ENCODE assay signal across 18 mouse cellular contexts in the genomic region with DNA sequence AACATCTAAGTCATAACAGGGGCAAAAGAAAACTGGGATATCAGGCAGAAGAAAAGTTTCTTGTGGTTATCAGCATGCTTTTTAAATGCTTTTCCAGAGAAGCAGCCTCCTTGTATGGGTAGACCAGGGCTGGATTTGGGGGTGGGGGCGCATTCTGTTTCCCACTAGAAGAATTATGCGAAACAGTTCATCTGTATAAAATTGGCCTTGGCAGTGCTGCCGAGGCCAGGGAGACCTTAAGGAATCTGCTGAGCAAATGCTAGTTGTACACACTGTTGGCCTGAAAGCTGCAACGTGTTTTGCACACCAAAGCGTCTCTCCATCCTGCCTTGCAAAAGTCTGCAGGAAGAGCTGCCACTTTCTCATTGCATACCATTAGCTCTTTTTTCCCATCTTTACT.
DNase-seq lines count a peak whose midpoint lies in the region; ATAC-seq and TF ChIP-seq lines count a peak whose summit lies in the region.
"Had no signal": no experiment of that assay in that cellular context is flagged by ENCODE, and none has a peak within 500 bp of the region (broad histone marks: within the 10 kb centered on the region; RNA-seq: fewer than 3 reads in every experiment).

No protein-coding gene starts in this region.

- peak; percentile 27 for DNase-seq in cerebellum, adult 9-11 months
- DNase-seq in cerebellum, postnatal 4 days (ENCODE audit: low spot score in 2 of 2) = no peak
- peak; percentile 76 for DNase-seq in retina, embryonic 14.5 days (ENCODE audit: low spot score)
- DNase-seq in thymus, adult 2 months = no peak
- DNase-seq: gastrocnemius, adult 2 months; heart, adult 18-20 months; kidney, adult 2 months; kidney, postnatal 25 days; lung, embryonic 14.5 days had no signal

- no peaks in the 10 kb centered on the region for H3K9me3 ChIP-seq in hindbrain, embryonic 12.5 days (replicated peaks)
- no peaks in the 10 kb centered on the region for H3K9me3 ChIP-seq in hindbrain, embryonic 13.5 days
- no peaks in the 10 kb centered on the region for H3K9me3 ChIP-seq in neural tube, embryonic 12.5 days
- H3K9me3 ChIP-seq in neural tube, embryonic 15.5 days (replicated peaks) = no peaks in the 10 kb centered on the region
- H3K9me3 ChIP-seq: embryonic facial prominence, embryonic 12.5 days; heart, embryonic 15.5 days; hindbrain, embryonic 15.5 days; limb, embryonic 10.5 days; liver, embryonic 12.5 days had no signal

- no peaks in the 10 kb centered on the region for H3K27me3 ChIP-seq in hindbrain, embryonic 12.5 days
- H3K27me3 ChIP-seq in hindbrain, embryonic 13.5 days = no peaks in the 10 kb centered on the region
- H3K27me3 ChIP-seq in neural tube, embryonic 12.5 days (replicated peaks) = no peaks in the 10 kb centered on the region
- H3K27me3 ChIP-seq in neural tube, embryonic 15.5 days (replicated peaks) = no peaks in the 10 kb centered on the region
- no peaks in the 10 kb centered on the region for H3K27me3 ChIP-seq in thymus, adult 2 months (ENCODE audit: control insufficient read depth, insufficient read depth, low read length)
- H3K27me3 ChIP-seq: embryonic facial prominence, embryonic 12.5 days; heart, embryonic 15.5 days; hindbrain, embryonic 15.5 days; liver, embryonic 12.5 days had no signal

- peak; percentile 35; the same call in 1 of the 2 replicates for ATAC-seq in hindbrain, embryonic 12.5 days (ENCODE audit: low FRiP score)
- no peak for ATAC-seq in hindbrain, embryonic 13.5 days (ENCODE audit: low FRiP score)
- 0 out of 2 replicates have a peak, but pooled peaks have one; percentile 45 for ATAC-seq in neural tube, embryonic 12.5 days (ENCODE audit: low FRiP score, low read depth)
- no peak for ATAC-seq in neural tube, embryonic 15.5 days (ENCODE audit: low FRiP score)
- ATAC-seq: liver, embryonic 12.5 days had no signal

- no peak overlapping the region for H3K27ac ChIP-seq in hindbrain, embryonic 12.5 days
- H3K27ac ChIP-seq in hindbrain, embryonic 13.5 days = no peak overlapping the region
- H3K27ac ChIP-seq in neural tube, embryonic 12.5 days = no peak overlapping the region
- H3K27ac ChIP-seq in neural tube, embryonic 15.5 days (replicated peaks) = no peak overlapping the region
- no peak overlapping the region for H3K27ac ChIP-seq in thymus, adult 2 months (ENCODE audit: control insufficient read depth, insufficient read depth, low read length)
- H3K27ac ChIP-seq: embryonic facial prominence, embryonic 12.5 days; gastrocnemius, adult 2 months; heart, embryonic 15.5 days; hindbrain, embryonic 15.5 days; limb, embryonic 10.5 days; liver, embryonic 12.5 days had no signal

- no peak overlapping the region for H3K9ac ChIP-seq in hindbrain, embryonic 12.5 days
- no peak overlapping the region for H3K9ac ChIP-seq in hindbrain, embryonic 13.5 days
- H3K9ac ChIP-seq in neural tube, embryonic 12.5 days = no peak overlapping the region
- no peak overlapping the region for H3K9ac ChIP-seq in neural tube, embryonic 15.5 days (replicated peaks)
- H3K9ac ChIP-seq: embryonic facial prominence, embryonic 12.5 days; heart, embryonic 15.5 days; hindbrain, embryonic 15.5 days; liver, embryonic 12.5 days; lung, embryonic 14.5 days had no signal

- TF ChIP-seq POLR2A in thymus, adult 2 months (IDR thresholded peaks at IDR 0.05; ENCODE audit: control insufficient read depth, extremely low read depth, insufficient read depth, low read length, poor library complexity) = no peak

- H3K36me3 ChIP-seq in hindbrain, embryonic 12.5 days = peaks cover 36% of the 10 kb centered on the region
- peaks cover 62% of the 10 kb centered on the region for H3K36me3 ChIP-seq in hindbrain, embryonic 13.5 days
- H3K36me3 ChIP-seq in neural tube, embryonic 12.5 days = peaks cover 39% of the 10 kb centered on the region
- H3K36me3 ChIP-seq in neural tube, embryonic 15.5 days = peaks cover 45% of the 10 kb centered on the region
- no peaks in the 10 kb centered on the region for H3K36me3 ChIP-seq in thymus, adult 2 months (ENCODE audit: control insufficient read depth, insufficient read depth, low read length)

- 46% methylated on average over 5 of the region's 5 CpGs for WGBS in hindbrain, embryonic 12.5 days
- WGBS in hindbrain, embryonic 13.5 days = 34% methylated on average over 5 of the region's 5 CpGs
- 49% methylated on average over 5 of the region's 5 CpGs for WGBS in neural tube, embryonic 12.5 days
- 41% methylated on average over 5 of the region's 5 CpGs for WGBS in neural tube, embryonic 15.5 days
- WGBS in thymus, adult 2 months = 77% methylated on average over 5 of the region's 5 CpGs

- H3K4me2 ChIP-seq in hindbrain, embryonic 12.5 days (replicated peaks) = no peak overlapping the region
- H3K4me2 ChIP-seq in hindbrain, embryonic 13.5 days = no peak overlapping the region
- no peak overlapping the region for H3K4me2 ChIP-seq in neural tube, embryonic 12.5 days (replicated peaks)
- H3K4me2 ChIP-seq in neural tube, embryonic 15.5 days = no peak overlapping the region
- H3K4me2 ChIP-seq: embryonic facial prominence, embryonic 12.5 days; heart, embryonic 15.5 days; hindbrain, embryonic 15.5 days; liver, embryonic 12.5 days; lung, embryonic 14.5 days had no signal

- H3K4me1 ChIP-seq in hindbrain, embryonic 12.5 days = peaks cover 33% of the 10 kb centered on the region
- H3K4me1 ChIP-seq in hindbrain, embryonic 13.5 days (replicated peaks) = peaks cover 29% of the 10 kb centered on the region
- H3K4me1 ChIP-seq in neural tube, embryonic 12.5 days = peaks cover 23% of the 10 kb centered on the region
- H3K4me1 ChIP-seq in neural tube, embryonic 15.5 days = peaks cover 12% of the 10 kb centered on the region
- H3K4me1 ChIP-seq in thymus, adult 2 months (replicated peaks; ENCODE audit: control insufficient read depth, insufficient read depth, low read length) = no peaks in the 10 kb centered on the region
- H3K4me1 ChIP-seq: embryonic facial prominence, embryonic 12.5 days; limb, embryonic 10.5 days; liver, embryonic 12.5 days had no signal

- no peak for TF ChIP-seq CTCF in thymus, adult 2 months (IDR thresholded peaks at IDR 0.05; ENCODE audit: borderline replicate concordance, control insufficient read depth, extremely low read depth, insufficient read depth, low read length, poor library complexity)

- H3K4me3 ChIP-seq in hindbrain, embryonic 12.5 days = no peak overlapping the region
- no peak overlapping the region for H3K4me3 ChIP-seq in hindbrain, embryonic 13.5 days
- H3K4me3 ChIP-seq in neural tube, embryonic 12.5 days = no peak overlapping the region
- no peak overlapping the region for H3K4me3 ChIP-seq in neural tube, embryonic 15.5 days (replicated peaks)
- no peak overlapping the region for H3K4me3 ChIP-seq in thymus, adult 2 months (ENCODE audit: control insufficient read depth, insufficient read depth, low read length)
- H3K4me3 ChIP-seq: embryonic facial prominence, embryonic 12.5 days; gastrocnemius, adult 2 months; heart, embryonic 15.5 days; hindbrain, embryonic 15.5 days; limb, embryonic 10.5 days; liver, embryonic 12.5 days had no signal

Comparison
In these comparisons a context has a peak if more than half of its experiments do, and no peak if none do; other contexts are left out.
1. DNase-seq: peak in cerebellum, adult 9-11 months (single experiment) and retina, embryonic 14.5 days (single experiment); none in cerebellum, postnatal 4 days (0 of 2) and thymus, adult 2 months (single experiment).
2. ATAC-seq: peak in hindbrain, embryonic 12.5 days (single experiment) and neural tube, embryonic 12.5 days (single experiment); none in hindbrain, embryonic 13.5 days (single experiment) and neural tube, embryonic 15.5 days (single experiment).